Mouse (Mus musculus) intestine, embryonic 14.5 days (tissue): Measurements from ENCODE around the gene Bsnd. TPM values are rescaled to one million over a fixed set of nuclear protein-coding genes. Genes with fewer than 3 reads are reported as not detected.
A peak's percentile ranks its signal among the peaks of the same experiment; 100 is the strongest.

Experiments
- ATAC-seq: fragments of 200-750 bp; cut with Nextera tagmentation; replicated peaks from 2 replicates; pipeline ENCODE4 v1.8.0; 2017; ENCODE audit warnings: low read depth, moderate number of reproducible peaks, moderate TSS enrichment, moderate library complexity; ENCODE audit not compliant: low FRiP score, low TSS enrichment
- DNase-seq: peaks from one replicate; pipeline ENCODE4 v3.0.0-alpha.2; 2018; ENCODE audit warnings: low spot score
- H3K27ac ChIP-seq: fragments of 300-500 bp; sonication (generic); 2 replicates; pipeline ENCODE4 v1.5.1; 2014; ENCODE audit warnings: low read depth, mild to moderate bottlenecking, control low read depth
- H3K27me3 ChIP-seq: fragments of 300-500 bp; sonication (generic); replicated peaks from 2 replicates; pipeline ENCODE4 v1.6.1; 2014; ENCODE audit warnings: low read length, control low read depth; ENCODE audit not compliant: control insufficient read depth, insufficient read depth
- H3K36me3 ChIP-seq: fragments of 300-500 bp; sonication (generic); 2 replicates; pipeline ENCODE4 v1.6.1; 2014; ENCODE audit warnings: low read length, control low read depth; ENCODE audit not compliant: control insufficient read depth, insufficient read depth
- H3K4me1 ChIP-seq: fragments of 300-500 bp; sonication (generic); replicated peaks from 2 replicates; pipeline ENCODE4 v1.6.1; 2014; ENCODE audit warnings: low read length, control low read depth, mixed read lengths; ENCODE audit not compliant: control insufficient read depth, insufficient read depth
- H3K4me2 ChIP-seq: fragments of 300-500 bp; sonication (generic); 2 replicates; pipeline ENCODE4 v1.6.1; 2014; ENCODE audit warnings: low read length
- H3K4me3 ChIP-seq: fragments of 300-500 bp; sonication (generic); 2 replicates; pipeline ENCODE4 v1.5.1; 2014; ENCODE audit warnings: low read depth, low read length, control low read depth, mixed read lengths
- H3K9ac ChIP-seq: fragments of 300-500 bp; sonication (generic); 2 replicates; pipeline ENCODE4 v1.6.1; 2014; ENCODE audit warnings: mild to moderate bottlenecking, low read length
- H3K9me3 ChIP-seq: fragments of 300-500 bp; sonication (generic); 2 replicates; pipeline ENCODE4 v1.6.1; 2016; ENCODE audit warnings: low read length, control low read depth; ENCODE audit not compliant: control insufficient read depth
- WGBS: fragments of 180-500 bp; shearing (Covaris S2); extraction: QIAGEN DNeasy Blood & Tissue Kit; methylation state at CpG from one replicate; pipeline ENCODE4 v1.1.7; 2014; 5-methylcytosine and 5-hydroxymethylcytosine counted together
- polyA plus RNA-seq: library from polyadenylated mRNA; unstranded; fragments of >200 nt; fragmentation: Nextera tagmentation; extraction: Ambion mirVana; gene quantifications from 2 replicates; pipeline ENCODE4 v1.2.1, GENCODE M21; 2014

The Bsnd gene
- polyA plus RNA-seq, 1 experiment from 2014 or later = not detected

GRCm38 (mm10) chr4:106497776-106498470 lies 5.8 kb upstream of the Bsnd start:
- no peaks in the 10 kb centered on the region for H3K4me1 ChIP-seq
- no peaks in the 10 kb centered on the region for H3K36me3 ChIP-seq
- 53% methylated on average over 8 of the region's 8 CpGs for WGBS
- DNase-seq = no peak
- H3K27me3 ChIP-seq = no peaks in the 10 kb centered on the region
- no peaks in the 10 kb centered on the region for H3K9me3 ChIP-seq
- H3K4me2 ChIP-seq = no peak overlapping the region
- no peak; the same call in 1 of the 2 replicates for ATAC-seq
- no peak overlapping the region for H3K4me3 ChIP-seq
- H3K27ac ChIP-seq = no peak overlapping the region
- H3K9ac ChIP-seq = no peak overlapping the region

DNA sequence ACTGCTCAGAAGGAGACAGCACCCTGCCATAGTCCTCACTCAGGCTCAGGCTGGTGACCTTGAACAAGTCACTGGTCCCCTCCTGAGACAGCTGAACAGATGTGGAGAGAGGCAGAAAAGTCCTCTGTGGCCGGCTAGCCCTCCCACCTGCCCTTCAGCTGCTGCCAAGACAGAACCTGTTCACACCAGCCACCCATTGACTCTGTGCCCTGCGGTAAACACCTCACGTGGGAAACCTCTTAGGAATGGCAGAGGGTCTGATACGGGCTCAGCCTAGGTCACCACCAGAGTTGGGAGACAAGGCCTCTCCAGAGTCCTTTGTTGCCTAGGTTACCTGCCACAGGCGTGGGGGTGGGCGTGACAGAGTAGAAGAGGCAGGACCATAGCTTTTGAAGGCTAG lies 4.8 kb upstream of the Bsnd start:
- no peak overlapping the region for H3K4me3 ChIP-seq
- DNase-seq (no peak), ATAC-seq (no peak)
- no peaks in the 10 kb centered on the region for H3K36me3 ChIP-seq
- WGBS = 40% methylated on average over 6 of the region's 6 CpGs
- no peaks in the 10 kb centered on the region for H3K27me3 ChIP-seq
- H3K9me3 ChIP-seq = no peaks in the 10 kb centered on the region
- H3K4me1 ChIP-seq = no peaks in the 10 kb centered on the region
- no peak overlapping the region for H3K4me2 ChIP-seq
- no peak overlapping the region for H3K9ac ChIP-seq
- no peak overlapping the region for H3K27ac ChIP-seq

DNA sequence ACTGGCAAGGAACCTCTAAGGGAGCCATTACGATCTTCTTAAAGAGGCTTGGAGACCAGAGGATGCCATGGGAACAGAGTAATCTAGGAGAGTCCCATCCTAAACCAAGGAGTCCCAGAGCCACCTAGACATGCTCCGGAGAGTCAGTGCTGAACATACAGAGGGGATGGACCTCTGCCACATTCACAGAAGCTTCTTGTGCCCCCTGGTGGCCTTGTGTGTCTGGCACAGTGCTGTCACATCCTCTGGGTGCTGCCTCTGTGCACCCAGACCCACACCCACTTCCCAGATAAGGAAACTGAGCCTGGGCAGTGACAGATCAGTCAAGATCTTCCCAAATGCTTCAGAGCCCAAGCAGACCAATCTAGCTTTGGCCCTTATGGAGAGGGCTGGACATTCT lies 1.6 kb upstream of the Bsnd start:
- no peak overlapping the region for H3K27ac ChIP-seq
- ATAC-seq (no peak), DNase-seq (no peak)
- H3K9ac ChIP-seq = no peak overlapping the region
- H3K4me3 ChIP-seq = no peak overlapping the region
- no peaks in the 10 kb centered on the region for H3K9me3 ChIP-seq
- no peak overlapping the region for H3K4me2 ChIP-seq
- no peaks in the 10 kb centered on the region for H3K4me1 ChIP-seq
- no peaks in the 10 kb centered on the region for H3K36me3 ChIP-seq
- no peaks in the 10 kb centered on the region for H3K27me3 ChIP-seq
- 76% methylated on average over 2 of the region's 2 CpGs for WGBS

DNA sequence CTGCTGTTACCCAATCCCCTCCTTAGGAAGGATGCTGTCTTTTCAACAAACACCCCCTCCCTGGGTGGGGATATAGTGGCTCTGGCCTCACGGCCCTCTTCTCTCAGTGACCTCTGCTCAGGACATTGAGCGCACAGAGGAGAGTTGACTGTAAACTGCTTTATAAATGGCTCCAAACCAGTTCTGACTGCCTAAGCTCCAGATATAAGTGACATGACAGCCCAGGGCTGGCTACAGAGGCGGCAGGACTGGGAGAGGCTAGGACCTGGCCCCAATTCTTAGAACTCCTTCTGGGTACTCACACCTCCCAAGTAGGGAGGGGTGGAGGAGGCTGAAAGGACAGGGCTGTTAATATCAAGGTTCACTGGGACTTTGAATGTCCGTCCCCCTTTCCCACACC lies 1.5 kb downstream of the Bsnd start:
- Histone ChIP-seq H3K9me3 (no peaks in the 10 kb centered on the region), H3K4me2 (no peak overlapping the region), H3K4me1 (no peaks in the 10 kb centered on the region), H3K9ac (no peak overlapping the region), H3K27me3 (no peaks in the 10 kb centered on the region), H3K36me3 (no peaks in the 10 kb centered on the region), H3K27ac (no peak overlapping the region), H3K4me3 (no peak overlapping the region)
- ATAC-seq (no peak), DNase-seq (no peak)
- WGBS = 50% methylated on average over 4 of the region's 4 CpGs

DNA sequence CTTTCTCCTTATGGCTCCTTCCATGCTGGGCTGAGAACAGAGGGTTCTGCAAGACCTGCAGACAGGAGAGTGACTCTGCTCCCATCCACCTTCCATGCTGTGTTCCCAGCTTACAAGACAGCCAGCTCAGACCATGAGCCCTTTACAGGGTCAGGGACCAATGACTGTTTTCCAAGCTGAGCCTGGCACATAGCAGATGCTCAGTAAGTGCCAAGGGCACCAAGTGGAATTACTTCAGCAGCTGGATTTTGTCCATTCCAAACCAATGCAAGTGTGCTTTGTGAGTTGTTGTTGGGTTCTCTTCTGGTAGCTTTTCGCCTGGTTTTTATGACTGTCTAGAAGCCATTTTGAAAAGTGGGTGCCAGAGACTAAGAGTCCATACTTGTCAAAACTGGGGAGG lies 8.3 kb downstream of the Bsnd start:
- no peak overlapping the region for H3K9ac ChIP-seq
- no peaks in the 10 kb centered on the region for H3K4me1 ChIP-seq
- no peak overlapping the region for H3K4me2 ChIP-seq
- H3K4me3 ChIP-seq = no peak overlapping the region
- 94% methylated on average over 1 of the region's 1 CpGs for WGBS
- no peaks in the 10 kb centered on the region for H3K36me3 ChIP-seq
- no peak overlapping the region for H3K27ac ChIP-seq
- no peaks in the 10 kb centered on the region for H3K9me3 ChIP-seq
- DNase-seq (no peak), ATAC-seq (no peak)
- H3K27me3 ChIP-seq = no peaks in the 10 kb centered on the region; the same call in 1 of the 2 replicates

DNA sequence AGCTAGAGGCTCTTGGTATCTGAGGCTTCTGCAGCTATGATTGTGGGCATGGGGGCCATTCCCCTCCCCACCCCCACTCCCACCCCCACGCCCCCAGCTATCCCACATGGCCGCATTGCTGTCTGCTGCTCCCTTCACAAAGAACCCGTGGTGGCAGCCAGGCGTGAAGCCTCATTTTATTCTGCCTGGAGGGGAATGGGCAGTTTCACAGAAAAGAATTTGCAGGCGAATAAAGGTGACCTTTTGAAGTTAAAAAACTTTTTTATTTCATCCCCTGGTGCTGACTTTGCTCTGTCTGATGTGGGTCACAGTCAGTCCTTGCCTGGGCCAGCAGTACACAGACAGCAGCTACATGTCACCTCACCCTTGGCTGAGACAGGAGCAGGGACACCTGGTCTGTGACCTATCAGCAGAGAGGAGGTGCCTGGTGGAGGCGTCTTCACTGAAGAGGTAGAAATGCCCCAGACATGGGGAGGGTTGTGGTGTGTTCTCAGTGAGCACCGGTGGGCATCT lies 8.8 kb downstream of the Bsnd start:
- WGBS = 56% methylated on average over 7 of the region's 7 CpGs
- H3K4me1 ChIP-seq = no peaks in the 10 kb centered on the region
- H3K4me2 ChIP-seq = no peak overlapping the region
- no peaks in the 10 kb centered on the region; the same call in 1 of the 2 replicates for H3K27me3 ChIP-seq
- H3K4me3 ChIP-seq = no peak overlapping the region
- no peak for ATAC-seq
- no peak for DNase-seq
- H3K9ac ChIP-seq = no peak overlapping the region
- no peak overlapping the region for H3K27ac ChIP-seq
- no peaks in the 10 kb centered on the region for H3K36me3 ChIP-seq
- H3K9me3 ChIP-seq = no peaks in the 10 kb centered on the region

DNA sequence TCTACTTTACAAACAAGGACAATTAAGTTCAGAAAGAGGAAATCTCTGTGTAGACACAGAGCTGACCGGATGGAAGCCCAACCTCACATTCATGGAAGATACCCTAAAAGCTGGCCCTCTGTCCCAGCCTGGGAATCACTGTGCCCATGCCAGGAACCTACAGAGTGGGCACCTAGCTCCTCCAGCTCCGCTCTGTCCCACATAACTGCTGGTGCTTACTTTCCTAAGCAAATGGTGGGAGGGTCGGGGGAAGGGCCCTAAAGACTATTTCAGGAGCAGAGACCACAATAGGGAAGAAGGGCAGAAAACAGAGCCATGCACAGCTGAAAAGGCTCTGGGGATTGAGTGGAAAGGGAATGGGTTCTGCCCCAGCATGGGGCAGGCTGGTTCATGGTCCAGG lies 11.5 kb downstream of the Bsnd start:
- ATAC-seq = no peak
- Histone ChIP-seq H3K36me3 (no peaks in the 10 kb centered on the region), H3K27me3 (no peaks in the 10 kb centered on the region; the same call in 1 of the 2 replicates), H3K4me3 (no peak overlapping the region), H3K27ac (no peak overlapping the region), H3K9ac (no peak overlapping the region), H3K4me1 (no peaks in the 10 kb centered on the region), H3K4me2 (no peak overlapping the region), H3K9me3 (no peaks in the 10 kb centered on the region)
- 72% methylated on average over 3 of the region's 3 CpGs for WGBS
- DNase-seq = no peak

DNA sequence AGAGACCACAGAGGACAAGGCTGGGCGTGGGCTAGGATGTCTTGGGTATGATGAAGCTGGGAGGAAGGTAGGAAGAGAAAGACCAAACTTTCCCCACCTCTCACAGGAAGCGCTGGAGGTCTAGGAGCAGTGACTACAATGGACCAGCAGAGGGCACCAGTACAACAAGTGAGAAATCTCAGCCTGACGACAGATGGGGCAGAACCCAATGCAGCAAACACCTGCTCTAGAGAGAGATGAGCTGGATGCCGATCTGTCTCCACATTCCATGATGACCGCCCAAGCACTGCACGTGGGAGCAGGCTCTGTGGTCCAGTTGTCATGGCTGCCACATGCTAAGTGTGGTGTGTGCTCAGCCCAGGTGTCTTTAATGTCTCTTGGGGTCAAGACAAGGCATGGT lies 17.8 kb downstream of the Bsnd start:
- H3K4me1 ChIP-seq = no peaks in the 10 kb centered on the region; the same call in 1 of the 2 replicates
- no peak overlapping the region for H3K27ac ChIP-seq
- H3K36me3 ChIP-seq = no peaks in the 10 kb centered on the region
- DNase-seq (peak; percentile 75), ATAC-seq (peak; percentile 42)
- WGBS = 3% methylated on average over 6 of the region's 6 CpGs
- no peak overlapping the region for H3K4me3 ChIP-seq
- H3K4me2 ChIP-seq = no peak overlapping the region
- no peak overlapping the region for H3K9ac ChIP-seq
- no peaks in the 10 kb centered on the region for H3K9me3 ChIP-seq
- no peaks in the 10 kb centered on the region for H3K27me3 ChIP-seq

DNA sequence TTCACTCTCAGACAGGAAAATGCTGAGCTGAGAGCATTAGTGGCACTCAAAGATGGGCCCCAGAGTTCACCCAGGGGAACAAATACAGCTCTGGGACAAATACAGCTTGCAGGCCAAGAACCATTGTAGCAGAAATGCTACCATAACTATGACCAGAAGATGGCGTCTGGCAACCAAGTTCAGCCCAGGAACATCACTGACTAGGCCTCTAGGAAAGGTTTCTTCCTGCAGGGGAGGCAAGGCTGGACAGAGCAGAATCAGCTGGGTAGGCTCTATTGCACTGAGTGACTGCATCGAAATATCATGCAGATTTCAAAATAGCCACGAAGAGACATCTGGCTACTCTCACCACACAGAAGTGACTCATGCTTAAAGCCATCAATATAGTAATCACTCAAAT lies 19.7 kb downstream of the Bsnd start:
- H3K4me3 ChIP-seq = no peak overlapping the region
- H3K9me3 ChIP-seq = no peaks in the 10 kb centered on the region
- no peaks in the 10 kb centered on the region for H3K36me3 ChIP-seq
- 13% methylated on average over 3 of the region's 3 CpGs for WGBS
- H3K9ac ChIP-seq = no peak overlapping the region
- no peaks in the 10 kb centered on the region for H3K27me3 ChIP-seq
- no peak overlapping the region for H3K27ac ChIP-seq
- no peak overlapping the region for H3K4me2 ChIP-seq
- no peaks in the 10 kb centered on the region; the same call in 1 of the 2 replicates for H3K4me1 ChIP-seq
- peak; percentile 73 for DNase-seq
- ATAC-seq = peak; percentile 58; the same call in 1 of the 2 replicates
